In genomic region chr10:11280235-11280577, GRCm38 (mm10) we compare ENCODE assay signal across 8 mouse cellular contexts. TPM values are rescaled to one million over a fixed set of nuclear protein-coding genes. Genes with fewer than 3 reads are reported as not detected.
DNase-seq lines count a peak whose midpoint lies in the region; ATAC-seq and TF ChIP-seq lines count a peak whose summit lies in the region.

No protein-coding gene starts in this region.

- peaks cover 37% of the 10 kb centered on the region for H3K79me2 ChIP-seq in macrophage (ENCODE audit: inconsistent target)

- H3K9ac ChIP-seq in heart, embryonic 11.5 days (ENCODE audit: low read depth, low read length): peak overlapping the region; percentile 97
- H3K9ac ChIP-seq in heart, embryonic 16.5 days (ENCODE audit: low read length): peak overlapping the region; percentile 99

- H3K4me1 ChIP-seq in heart, embryonic 11.5 days (ENCODE audit: control insufficient read depth, insufficient read depth, low read length): 0 out of 2 replicates have a peak, but pooled peaks cover 4% of the 10 kb centered on the region
- peaks cover 24% of the 10 kb centered on the region for H3K4me1 ChIP-seq in G1E (ENCODE audit: insufficient read depth, low read depth, low read length)
- H3K4me1 ChIP-seq in heart, embryonic 16.5 days (ENCODE audit: control insufficient read depth, insufficient read depth, low read length): no peaks in the 10 kb centered on the region

- H3K9me3 ChIP-seq in heart, embryonic 11.5 days (replicated peaks; ENCODE audit: control insufficient read depth, low read length): 0 out of 2 replicates have a peak, but pooled peaks cover 2% of the 10 kb centered on the region
- no peaks in the 10 kb centered on the region for H3K9me3 ChIP-seq in G1E (replicated peaks)
- no peaks in the 10 kb centered on the region for H3K9me3 ChIP-seq in heart, embryonic 16.5 days (replicated peaks; ENCODE audit: control insufficient read depth, low read length)

- peak overlapping the region; percentile 99 for H3K27ac ChIP-seq in heart, embryonic 11.5 days (ENCODE audit: low read depth, low read length)
- peak overlapping the region; percentile 100 for H3K27ac ChIP-seq in heart, embryonic 16.5 days (ENCODE audit: low read length)
- peak overlapping the region; percentile 69 for H3K27ac ChIP-seq in macrophage

- H3K4me2 ChIP-seq in heart, embryonic 11.5 days: peak overlapping the region; percentile 82
- H3K4me2 ChIP-seq in heart, embryonic 16.5 days (ENCODE audit: low read depth, low read length): peak overlapping the region; percentile 97

- no peak for DNase-seq in heart, adult 11 months
- DNase-seq in G1E (ENCODE audit: low spot score): no peak
- no peak for DNase-seq in natural killer cell, adult 2 months (ENCODE audit: low spot score in 2 of 2)
- DNase-seq in layer of hippocampus, adult 9-11 months: no peak

- H3K36me3 ChIP-seq in heart, embryonic 11.5 days (ENCODE audit: control insufficient read depth, insufficient read depth, low read length): no peaks in the 10 kb centered on the region
- H3K36me3 ChIP-seq in G1E (replicated peaks) (peaks cover 8% of the 10 kb centered on the region), macrophage (ENCODE audit: inconsistent target) (no peaks in the 10 kb centered on the region)
- no peaks in the 10 kb centered on the region for H3K36me3 ChIP-seq in heart, embryonic 16.5 days (ENCODE audit: control insufficient read depth, insufficient read depth)

- 2% methylated on average over 6 of the region's 6 CpGs for WGBS in heart, embryonic 11.5 days (ENCODE audit: insufficient replicate concordance)
- 3% methylated on average over 6 of the region's 6 CpGs for WGBS in heart, embryonic 16.5 days
- WGBS in macrophage (ENCODE audit: missing documents): 6% methylated on average over 6 of the region's 6 CpGs

- peak overlapping the region; percentile 89 for H3K4me3 ChIP-seq in heart, embryonic 11.5 days (ENCODE audit: low read depth, low read length)
- H3K4me3 ChIP-seq in G1E (ENCODE audit: low read depth, low read length) (peak overlapping the region; percentile 83), macrophage (ENCODE audit: inconsistent target) (peak overlapping the region; percentile 43)
- peak overlapping the region; percentile 97 for H3K4me3 ChIP-seq in heart, embryonic 16.5 days (ENCODE audit: low read length)

- H3K27me3 ChIP-seq in heart, embryonic 11.5 days (ENCODE audit: control insufficient read depth, insufficient read depth, low read length): no peaks in the 10 kb centered on the region
- no peaks in the 10 kb centered on the region for H3K27me3 ChIP-seq in G1E (ENCODE audit: insufficient read depth, low read length)
- H3K27me3 ChIP-seq in heart, embryonic 16.5 days (ENCODE audit: control insufficient read depth, insufficient read depth, low read length): no peaks in the 10 kb centered on the region

- no peak for TF ChIP-seq CTCF in G1E (IDR thresholded peaks at IDR 0.05; ENCODE audit: low read depth, low read length)

- ATAC-seq in heart, embryonic 11.5 days (replicated peaks; ENCODE audit: insufficient number of reproducible peaks, low FRiP score, low TSS enrichment): no peak
- ATAC-seq in G1E (ENCODE audit: extremely low read depth, insufficient number of reproducible peaks, low FRiP score, poor library complexity, severe bottlenecking): no peak
- no peak for ATAC-seq in heart, embryonic 16.5 days (replicated peaks; ENCODE audit: extremely low read depth, insufficient read depth, low FRiP score)
- no peak for ATAC-seq in megakaryocyte progenitor cell, adult 5-6 weeks (replicated peaks; ENCODE audit: poor library complexity)

RNA-seq across cellular contexts. Expression of gene Fbxo30, which starts 0.9 kb away (rescaled TPM):
- polyA plus RNA-seq in heart, embryonic 11.5 days (2014; fragmentation: Nextera tagmentation; extraction: Ambion mirVana): 33.6 and 39.0 TPM in 2 replicates
- total RNA-seq in G1E (2014; fragmentation: Nextera tagmentation) (37.2 and 55.6 TPM in 2 replicates), G1E (2017) (22.0 and 26.9 TPM in 2 replicates)
- polyA plus RNA-seq in G1E (2012) (2.7 and 3.0 TPM in 2 replicates), macrophage (2018) (6.9 to 7.7 TPM (median 7.1 TPM) in 3 replicates)
- polyA plus RNA-seq in heart, embryonic 16.5 days (2015; fragmentation: Nextera tagmentation; extraction: Ambion mirVana): 32.6 and 34.4 TPM in 2 replicates
- 10 to 100 TPM; 18.4 to 81.5 (median 32.8) TPM for total RNA-seq in macrophage (2018; cell fraction: chromatin; rRNA removed)
- total RNA-seq in macrophage (2018; cell fraction: cytosol; rRNA removed): 10 to 100 TPM in 15 of 26 experiments, 1 to 10 TPM in 11; 5.4 to 29.9 (median 11.5) TPM
- 10 to 100 TPM; 16.2 to 74.4 (median 33.9) TPM for total RNA-seq in macrophage (2018; cell fraction: nucleus; rRNA removed)
- 13.3 and 15.4 TPM in 2 replicates for total RNA-seq in megakaryocyte progenitor cell, adult 5-6 weeks (2015)
- total RNA-seq in megakaryocyte progenitor cell, adult 5-6 weeks (2017): 9.6 and 12.3 TPM in 2 replicates

Comparison
In these comparisons a context has a peak if more than half of its experiments do, and no peak if none do; other contexts are left out.
1. H3K4me3 ChIP-seq: peak in every context shown above with its lines; median percentile 97 in heart, embryonic 16.5 days; 89 in heart, embryonic 11.5 days; 83 in G1E; 43 in macrophage.